Mouse (Mus musculus): Measurements from ENCODE around the gene Lyg1.
A peak's percentile ranks its signal among the peaks of the same experiment; 100 is the strongest.
"Not testable (repeated sequence)": the region's sequence is repeated elsewhere in the genome, so short reads cannot be mapped to it uniquely, and the experiment has no call there.

The Lyg1 gene

DNA sequence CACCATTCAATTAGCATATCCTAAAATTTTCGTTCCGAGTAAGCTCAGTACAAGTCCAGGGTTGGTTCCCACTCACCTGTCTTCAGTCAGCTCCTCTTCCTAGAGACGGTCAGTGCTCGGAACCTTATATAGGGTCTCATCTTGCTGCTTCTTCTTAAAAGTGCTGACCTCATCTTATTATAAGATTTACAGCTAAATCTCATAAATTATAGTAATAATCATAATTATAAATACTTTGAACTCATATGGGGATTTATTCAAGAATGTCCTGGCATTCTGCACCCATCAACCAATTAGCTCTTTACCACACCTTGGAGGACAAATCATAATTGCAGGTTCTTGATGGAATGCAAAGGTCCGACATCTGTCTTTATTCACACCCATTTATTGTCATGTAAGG is at the start of gene Lyg1:
Lyg1 (minus strand) TSS at position 101 of the 400 bp plus-strand sequence.
- DNase-seq (ENCODE audit: low spot score in 2 of 2): no peak

DNA sequence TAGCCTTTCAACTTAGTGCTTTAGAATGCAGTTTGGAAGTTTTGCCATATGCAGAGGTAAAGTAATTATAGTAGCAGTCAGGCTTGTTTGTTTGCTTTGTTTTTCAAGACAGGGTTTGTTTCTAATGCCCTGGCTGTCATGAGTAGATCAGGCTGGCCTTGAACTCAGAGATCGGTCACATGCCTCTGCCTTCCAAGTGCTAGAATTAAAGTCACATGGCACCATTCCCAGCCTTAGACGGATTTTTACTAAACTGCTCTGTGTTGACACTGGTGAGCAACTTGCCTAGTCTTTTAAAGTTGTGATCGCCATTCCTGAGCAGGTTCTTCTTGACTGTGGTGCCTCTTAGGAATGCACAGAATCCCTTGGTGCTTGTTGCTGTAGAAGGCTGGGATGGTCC is 49.2 kb upstream of the Lyg1 start:
- DNase-seq (ENCODE audit: low spot score in 2 of 2): no peak

DNA sequence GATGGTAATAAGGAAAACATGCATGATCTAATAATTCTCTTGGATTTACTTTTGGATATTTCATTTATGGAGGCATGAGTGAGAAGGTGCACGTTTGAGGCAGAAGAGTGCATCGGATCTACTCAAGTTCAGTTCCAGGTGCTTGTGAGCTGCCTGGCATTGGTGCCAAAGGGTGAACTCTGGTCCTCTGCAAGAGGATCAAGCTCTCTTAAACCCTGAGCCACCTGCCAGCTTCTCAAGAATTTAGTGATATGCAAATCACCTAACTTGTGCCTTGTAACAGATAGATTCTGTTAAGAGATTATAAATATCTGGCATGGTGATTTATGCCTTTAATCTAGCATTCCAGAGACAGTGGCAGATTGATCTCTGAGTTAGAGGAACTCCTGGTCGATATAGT is 45.5 kb upstream of the Lyg1 start:
- no peak for DNase-seq (ENCODE audit: low spot score in 2 of 2)

DNA sequence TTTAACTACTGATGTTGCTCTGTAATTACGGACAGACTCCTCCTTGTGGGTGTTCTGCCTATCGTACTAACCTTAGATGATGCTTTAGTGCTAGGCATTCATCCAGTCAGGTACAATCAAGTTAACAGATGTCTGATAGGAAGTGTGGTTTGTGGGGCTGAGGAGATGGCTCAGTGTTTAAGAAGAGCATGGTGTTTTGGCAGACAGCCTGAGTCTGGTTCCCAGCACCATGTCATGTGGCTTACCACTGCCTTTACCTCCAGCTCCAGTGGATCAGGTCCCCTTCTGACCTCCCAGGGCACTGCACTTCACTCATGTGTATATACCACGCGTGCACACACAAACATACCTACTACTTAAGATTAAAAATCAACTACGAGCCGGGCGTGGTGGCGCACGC is 44.4 kb upstream of the Lyg1 start:
- DNase-seq (ENCODE audit: low spot score in 2 of 2): no peak

- no peak for DNase-seq (ENCODE audit: low spot score in 2 of 2)
Observed at GRCm38 (mm10) chr1:38000844-38001243, 43.3 kb upstream of the Lyg1 start.

- no peak for DNase-seq (ENCODE audit: low spot score in 2 of 2)
Observed at GRCm38 (mm10) chr1:37999552-37999951, 42.0 kb upstream of the Lyg1 start.

- DNase-seq (ENCODE audit: low spot score in 2 of 2): no peak
Observed at GRCm38 (mm10) chr1:37998371-37999199, 41.0 kb upstream of the Lyg1 start.

DNA sequence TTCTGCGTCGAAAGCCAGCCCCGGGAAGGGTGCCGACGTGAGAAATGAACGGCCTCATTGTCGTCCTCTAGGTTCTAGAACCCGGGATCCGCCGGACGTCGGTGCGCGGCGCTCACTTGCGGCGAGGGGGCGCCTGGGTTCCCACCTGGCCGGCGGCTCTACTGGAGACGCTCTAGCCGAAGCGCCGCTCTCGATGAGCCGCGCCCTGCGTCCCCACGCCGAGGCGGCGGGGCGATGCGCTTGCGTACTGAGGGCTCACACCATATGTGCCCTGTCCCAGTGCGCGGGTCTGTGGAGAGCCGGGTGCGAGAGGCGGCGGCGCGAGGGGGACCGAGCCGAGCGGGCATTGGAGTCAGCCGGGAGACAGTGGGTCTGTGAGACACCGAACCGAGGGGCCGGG is 40.3 kb upstream of the Lyg1 start, which contains the start of the genes Txndc9 and Eif5b:
Txndc9 (minus strand) TSS at position 27 of the 400 bp plus-strand sequence.
Eif5b (plus strand) TSS at position 144 of the 400 bp plus-strand sequence.
- peak; percentile 95 to 97 for DNase-seq (ENCODE audit: low spot score in 2 of 2)

DNA sequence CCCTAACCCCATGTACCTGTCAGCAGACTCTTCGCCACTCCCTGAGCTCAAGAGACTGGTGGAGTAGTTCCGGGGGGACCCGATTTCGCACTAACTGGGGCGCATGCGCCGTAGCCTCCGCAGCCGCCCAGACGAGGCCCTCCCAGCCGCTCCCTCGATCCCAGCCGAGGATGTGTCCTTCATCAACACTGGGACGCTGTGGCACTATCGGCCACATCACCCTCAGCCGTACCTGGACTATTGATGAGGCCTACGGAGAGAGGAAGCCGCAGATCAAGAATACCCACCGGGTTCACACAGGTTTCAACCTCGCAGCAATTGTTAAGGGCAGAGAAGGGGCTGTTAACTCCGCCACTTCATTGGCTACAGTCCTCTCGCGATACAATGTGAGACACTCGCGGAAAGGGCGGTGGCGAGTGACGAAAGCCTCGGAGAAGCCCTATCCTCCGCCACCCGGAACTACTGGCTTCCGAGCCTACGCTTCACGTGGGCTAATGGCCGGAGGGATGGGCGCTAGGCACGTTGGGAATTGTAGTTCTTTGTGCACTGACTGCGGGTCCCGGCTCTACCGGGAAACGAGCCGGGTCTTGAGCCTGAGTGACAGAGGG is 39.4 kb upstream of the Lyg1 start:
- DNase-seq (ENCODE audit: low spot score in 2 of 2): peak; percentile 98 to 99

GRCm38 (mm10) chr1:37996226-37996625 is 38.7 kb upstream of the Lyg1 start:
- DNase-seq (ENCODE audit: low spot score in 2 of 2): no peak

DNA sequence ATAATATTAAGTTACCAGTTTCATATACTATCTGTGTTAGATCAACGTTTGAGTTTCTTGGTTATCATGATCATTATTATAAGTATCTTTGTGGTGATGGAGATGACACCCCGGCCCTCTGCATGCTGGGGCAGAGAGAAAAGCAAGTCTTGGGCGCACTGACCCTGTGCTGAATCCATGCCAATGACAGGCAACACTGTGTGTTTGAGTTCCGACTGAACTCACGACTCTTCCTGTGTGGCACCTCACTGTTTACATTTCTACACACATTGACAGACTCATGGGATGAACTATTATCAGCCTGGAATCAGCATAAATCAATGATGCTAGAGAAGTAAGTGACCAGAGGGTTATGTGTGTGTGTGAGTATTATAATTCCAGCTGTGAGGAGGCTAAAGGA is 30.3 kb upstream of the Lyg1 start:
- no peak for DNase-seq (ENCODE audit: low spot score in 2 of 2)

DNA sequence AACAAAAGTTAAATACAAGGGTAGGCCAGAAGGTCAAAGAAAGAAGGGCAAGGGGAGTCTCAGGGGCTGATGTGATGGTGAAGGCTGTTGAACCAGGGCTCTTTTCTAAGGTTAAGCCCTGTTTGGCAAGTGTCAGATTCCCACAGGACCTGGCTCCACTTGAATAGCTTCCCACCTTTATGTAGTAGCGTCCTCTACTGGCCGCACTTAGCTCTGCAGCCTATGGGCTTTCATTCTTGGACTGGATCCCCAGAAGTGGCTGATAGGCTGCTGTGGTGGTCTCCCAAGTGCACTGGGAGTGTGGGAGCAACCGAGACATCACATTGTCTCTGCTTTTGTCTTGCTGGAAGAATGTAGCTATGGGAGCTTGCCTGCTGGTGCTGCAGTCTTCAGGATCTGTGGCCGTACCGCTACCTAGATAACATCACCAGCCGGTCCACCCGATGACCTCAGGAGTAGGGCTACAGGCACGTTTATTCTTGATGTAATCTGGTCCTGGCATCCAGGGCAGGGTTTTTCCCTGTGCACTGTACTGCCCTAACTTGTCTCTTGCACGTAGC is 28.3 kb upstream of the Lyg1 start:
- DNase-seq (ENCODE audit: low spot score in 2 of 2): peak; percentile 35 to 53

DNA sequence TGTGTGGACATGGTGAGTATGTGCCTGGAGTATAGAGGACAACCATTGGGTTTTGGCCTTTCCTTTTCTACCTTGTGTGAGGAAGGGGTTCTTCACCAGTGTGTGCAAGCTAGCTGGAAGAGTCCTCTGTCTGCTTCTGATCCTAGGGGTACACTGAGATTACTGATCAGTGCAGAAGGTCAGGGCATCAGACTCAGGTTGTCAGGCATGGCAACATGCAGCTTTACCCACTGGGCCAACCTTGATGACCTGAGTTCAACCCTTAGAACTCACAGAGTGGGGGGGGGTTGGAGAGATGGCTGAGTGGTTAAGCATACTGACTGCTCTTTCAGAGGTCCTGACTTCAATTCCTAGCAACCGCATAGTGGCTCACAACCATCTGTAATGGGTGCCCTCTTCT is 26.8 kb upstream of the Lyg1 start:
- no peak for DNase-seq (ENCODE audit: low spot score in 2 of 2)

- DNase-seq (ENCODE audit: low spot score in 2 of 2): no peak
Observed at GRCm38 (mm10) chr1:37977303-37977702, 19.7 kb upstream of the Lyg1 start.

GRCm38 (mm10) chr1:37976666-37977065 is 19.1 kb upstream of the Lyg1 start:
- DNase-seq (ENCODE audit: low spot score in 2 of 2): not testable (repeated sequence)

DNA sequence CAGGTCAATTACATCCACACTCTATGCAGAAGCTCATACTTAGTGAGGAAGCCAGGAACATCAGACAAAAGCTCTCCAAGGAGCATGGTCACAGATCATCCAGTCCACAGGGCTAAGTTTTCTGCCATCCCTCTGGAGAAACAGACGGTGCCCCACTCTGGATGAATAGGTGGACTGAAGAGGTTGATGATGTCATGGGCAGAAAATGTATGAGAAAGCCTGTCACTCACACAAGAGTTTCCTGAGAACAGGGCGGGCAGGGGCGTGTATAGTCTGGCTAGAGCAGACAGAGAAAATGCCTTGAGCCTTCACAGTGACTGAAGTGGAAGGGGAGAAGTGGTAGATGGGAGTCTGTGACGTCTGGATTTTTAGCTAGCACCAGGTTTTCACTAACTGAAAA is 14.0 kb upstream of the Lyg1 start:
- DNase-seq (ENCODE audit: low spot score in 2 of 2): no peak

DNA sequence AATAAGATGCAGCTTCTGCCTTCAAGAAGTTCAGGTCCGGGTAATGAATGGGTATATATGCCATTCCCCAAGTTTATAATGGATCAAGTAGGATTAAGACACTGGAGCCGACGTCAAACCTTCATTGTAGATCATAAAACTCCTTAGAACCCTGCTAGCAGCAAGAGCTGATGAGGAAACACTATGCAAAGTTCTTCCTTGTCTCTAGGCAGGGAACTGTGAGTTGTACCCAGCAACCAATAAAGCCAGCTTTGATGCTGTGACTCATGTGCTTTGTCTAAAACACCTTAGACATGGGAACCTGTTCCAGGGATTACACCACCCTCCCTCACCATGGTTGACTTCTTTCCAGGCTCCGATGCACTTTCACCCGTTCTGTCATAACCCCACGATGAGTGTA is 11.2 kb upstream of the Lyg1 start:
- no peak for DNase-seq (ENCODE audit: low spot score in 2 of 2)

- DNase-seq (ENCODE audit: low spot score in 2 of 2): no peak
Observed at GRCm38 (mm10) chr1:37965571-37965970, 8.0 kb upstream of the Lyg1 start.

DNA sequence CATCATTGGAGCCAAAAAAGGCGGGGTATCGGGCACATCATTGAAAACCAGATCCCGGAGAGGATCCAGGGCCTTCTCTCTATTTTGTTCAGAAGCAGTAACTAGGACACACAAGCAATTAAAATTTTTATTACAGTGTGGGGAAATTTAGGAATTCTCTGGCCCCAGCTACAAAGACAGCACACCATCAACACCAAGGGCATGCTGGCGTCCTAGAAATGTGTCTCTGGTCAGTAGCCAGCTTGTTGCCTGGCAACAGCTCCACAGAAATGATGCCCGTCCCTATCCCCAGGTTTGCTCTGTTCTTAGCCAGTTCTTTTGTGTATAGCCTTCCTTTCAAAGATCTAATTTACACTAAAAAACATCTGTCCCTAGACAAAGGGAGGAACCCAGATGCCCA is 1.9 kb upstream of the Lyg1 start:
- DNase-seq (ENCODE audit: low spot score in 2 of 2): peak; percentile 20 to 42

DNA sequence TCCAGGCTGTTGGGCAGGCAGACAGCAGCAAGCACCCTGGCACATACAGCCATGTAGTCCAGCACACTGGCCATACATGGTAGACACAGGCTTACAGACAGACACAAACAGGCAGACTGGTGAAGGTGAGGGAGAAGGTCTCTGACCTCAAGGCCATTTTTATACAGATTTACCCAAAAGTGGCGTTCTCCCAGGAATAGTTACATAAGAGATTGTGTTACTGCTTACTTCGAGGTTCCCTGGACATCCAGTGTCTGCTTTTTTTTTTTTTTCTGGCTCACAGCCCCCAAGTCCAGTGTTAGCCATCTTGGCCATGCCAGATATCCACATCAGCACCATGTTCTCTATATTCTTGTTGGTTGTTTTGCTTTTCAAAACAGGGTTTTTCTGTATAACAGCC is 957 bp upstream of the Lyg1 start:
- DNase-seq (ENCODE audit: low spot score in 2 of 2): no peak

GRCm38 (mm10) chr1:37956690-37957431 is 698 bp downstream of the Lyg1 start:
- no peak for DNase-seq (ENCODE audit: low spot score in 2 of 2)

- DNase-seq (ENCODE audit: low spot score in 2 of 2): no peak
Observed at GRCm38 (mm10) chr1:37955251-37955650, 2.3 kb downstream of the Lyg1 start.

Measured in right cerebral cortex, adult 2 months (tissue).